Mouse (Mus musculus) gastrocnemius, adult 2 months (tissue): ENCODE measurements at regions not wholly inside any gene's neighbourhood (a gene's known extent, or its start where the extent isn't known, plus 50 kb on each side); places are given as distances from the start of the nearest gene placed in this dataset.
"Not testable (repeated sequence)": the region's sequence is repeated elsewhere in the genome, so short reads cannot be mapped to it uniquely, and the experiment has no call there.

ENCODE experiments used
- DNase-seq: peaks from one replicate; pipeline ENCODE4 v3.0.0; 2022
- H3K27ac ChIP-seq: fragments of 200-600 bp; 2 replicates; pipeline ENCODE4 v1.8.1; 2022; ENCODE audit warnings: mild to moderate bottlenecking
- H3K4me3 ChIP-seq: fragments of 200-600 bp; 2 replicates; pipeline ENCODE4 v1.8.1; 2022; ENCODE audit warnings: mild to moderate bottlenecking, moderate library complexity
- CTCF ChIP-seq: fragments of 200-600 bp; IDR thresholded peaks from 2 replicates; pipeline ENCODE4 v1.8.1; 2022; ENCODE audit warnings: antibody characterized with exemption, mild to moderate bottlenecking, moderate library complexity
- intact Hi-C: fragments of 180-260 bp; cut with DNase I; formaldehyde crosslinking; loops from one replicate; pipeline ENCODE4 v1.15.1; 2025

- no peak overlapping the region for H3K27ac ChIP-seq
- DNase-seq: no peak
- no peak for TF ChIP-seq CTCF
- intact Hi-C loops: no loop called here
- no peak overlapping the region for H3K4me3 ChIP-seq
Observed at GRCm38 (mm10) chr2:129912556-129912955, 99.6 kb upstream of the Tgm3 start.

GRCm38 (mm10) chr2:129914261-129914660 is 97.9 kb upstream of the Tgm3 start:
- Histone ChIP-seq H3K27ac (no peak overlapping the region), H3K4me3 (no peak overlapping the region)
- intact Hi-C loops: no loop called here
- no peak for TF ChIP-seq CTCF
- no peak for DNase-seq

GRCm38 (mm10) chr2:129916411-129916810 is 95.7 kb upstream of the Tgm3 start:
- intact Hi-C loops: no loop called here
- no peak for DNase-seq
- no peak for TF ChIP-seq CTCF

DNA sequence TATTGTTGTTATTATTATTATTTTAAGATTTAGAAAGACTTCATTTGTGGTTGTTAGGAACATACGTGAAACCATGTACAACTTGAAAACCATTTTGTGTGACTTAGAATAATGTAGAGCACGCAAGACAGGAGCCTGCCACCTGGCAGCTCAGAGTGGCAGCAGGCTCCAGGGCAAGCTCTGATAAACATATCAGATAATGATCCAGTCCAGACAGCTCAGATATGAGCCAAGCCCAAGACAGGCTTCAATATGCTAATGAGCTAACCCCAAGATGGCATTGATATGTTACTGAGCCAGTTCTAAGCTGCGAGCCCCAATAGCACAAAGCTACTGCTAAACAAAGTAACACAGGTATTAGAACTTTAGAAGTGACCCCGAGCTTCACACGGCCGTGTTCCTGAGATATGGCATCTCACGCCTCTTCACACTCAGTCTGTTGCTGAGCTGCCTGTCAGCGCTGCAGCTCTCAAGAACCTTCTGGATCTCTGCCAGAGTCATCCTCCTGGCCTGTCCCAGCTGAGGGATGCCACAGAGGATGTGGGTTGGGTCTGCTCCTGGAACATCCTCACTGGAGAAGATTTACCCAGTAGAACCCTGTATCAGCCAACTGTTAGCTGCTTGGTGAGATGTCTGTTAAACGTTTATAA is 93.9 kb upstream of the Tgm3 start:
- Histone ChIP-seq H3K4me3 (no peak overlapping the region), H3K27ac (no peak overlapping the region)
- no peak for TF ChIP-seq CTCF
- DNase-seq: no peak
- intact Hi-C loops: no loop called here

More at GRCm38 (mm10) chr2:129916411-129916810, 95.7 kb upstream of the Tgm3 start:
- Histone ChIP-seq H3K27ac (no peak overlapping the region), H3K4me3 (no peak overlapping the region)

- no peak for TF ChIP-seq CTCF
- DNase-seq: no peak
- intact Hi-C loops: no loop called here
- H3K4me3 ChIP-seq: no peak overlapping the region
- no peak overlapping the region for H3K27ac ChIP-seq
Observed at GRCm38 (mm10) chr2:129919551-129919950, 92.6 kb upstream of the Tgm3 start.

GRCm38 (mm10) chr2:129927218-129927617 is 84.9 kb upstream of the Tgm3 start:
- Histone ChIP-seq H3K4me3 (no peak overlapping the region), H3K27ac (no peak overlapping the region)
- no peak for TF ChIP-seq CTCF
- DNase-seq: no peak
- intact Hi-C loops: no loop called here

DNA sequence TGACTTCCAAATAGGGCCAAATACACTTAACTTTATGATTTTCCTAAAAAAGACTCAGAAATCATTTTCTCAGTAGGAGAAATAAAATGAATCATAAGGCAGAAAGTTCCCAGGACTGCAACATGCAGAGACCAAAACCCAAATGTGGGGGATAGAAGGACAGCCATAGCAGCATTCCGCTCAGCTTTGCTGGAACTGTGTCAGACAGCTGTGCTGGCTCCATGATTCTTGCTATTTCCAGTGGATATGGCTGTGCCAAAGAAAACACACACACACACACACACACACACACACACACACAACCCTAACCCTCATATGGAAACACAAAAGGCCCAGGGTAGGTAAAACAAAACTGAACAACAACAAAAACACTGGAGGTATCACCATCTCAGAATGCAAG is 78.6 kb upstream of the Tgm3 start:
- intact Hi-C loops: no loop called here
- TF ChIP-seq CTCF: no peak
- DNase-seq: no peak
- H3K4me3 ChIP-seq: no peak overlapping the region
- no peak overlapping the region for H3K27ac ChIP-seq

- no peak for DNase-seq
- intact Hi-C loops: no loop called here
- no peak overlapping the region for H3K27ac ChIP-seq
- no peak overlapping the region for H3K4me3 ChIP-seq
- TF ChIP-seq CTCF: no peak
Observed at GRCm38 (mm10) chr2:129942824-129943223, 69.3 kb upstream of the Tgm3 start.

DNA sequence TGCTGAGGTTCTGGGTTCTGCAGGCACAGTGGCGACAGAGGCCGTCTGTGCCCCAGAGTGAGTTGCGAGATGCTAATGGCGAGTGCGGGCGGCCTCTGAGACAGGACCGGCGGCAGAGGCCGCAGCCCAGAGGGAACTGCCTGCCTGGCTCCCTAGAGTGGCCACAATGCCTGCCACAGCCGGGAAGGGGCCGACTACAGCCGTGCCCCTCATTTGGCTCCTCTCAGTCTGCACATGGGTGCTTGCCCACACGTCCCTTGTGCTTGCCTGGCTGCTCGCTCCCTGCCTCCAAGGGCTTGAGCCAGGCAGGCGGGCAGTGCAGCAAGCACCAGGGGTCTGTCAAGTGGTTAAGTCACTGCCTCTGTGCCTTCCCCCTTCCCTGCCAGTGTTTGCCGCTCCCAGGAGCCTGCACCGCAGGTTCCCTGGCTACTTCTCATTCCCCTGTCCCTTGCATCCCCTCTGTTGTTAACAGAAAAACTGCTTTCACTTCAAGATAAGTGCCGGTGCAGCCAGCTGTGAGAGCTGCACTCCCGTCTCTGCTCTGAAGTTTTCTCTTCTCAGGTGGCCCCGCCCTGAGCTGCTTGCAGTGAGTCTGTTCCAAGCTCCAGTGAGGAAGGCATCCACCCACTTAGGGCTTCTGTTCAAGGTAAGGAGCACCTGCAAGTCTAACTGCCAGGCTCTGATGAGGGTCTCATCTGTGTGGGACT is 64.1 kb upstream of the Tgm3 start:
- Histone ChIP-seq H3K4me3 (peak overlapping the region; percentile 22), H3K27ac (no peak overlapping the region)
- no peak for DNase-seq
- no peak for TF ChIP-seq CTCF
- intact Hi-C loops: no loop called here

DNA sequence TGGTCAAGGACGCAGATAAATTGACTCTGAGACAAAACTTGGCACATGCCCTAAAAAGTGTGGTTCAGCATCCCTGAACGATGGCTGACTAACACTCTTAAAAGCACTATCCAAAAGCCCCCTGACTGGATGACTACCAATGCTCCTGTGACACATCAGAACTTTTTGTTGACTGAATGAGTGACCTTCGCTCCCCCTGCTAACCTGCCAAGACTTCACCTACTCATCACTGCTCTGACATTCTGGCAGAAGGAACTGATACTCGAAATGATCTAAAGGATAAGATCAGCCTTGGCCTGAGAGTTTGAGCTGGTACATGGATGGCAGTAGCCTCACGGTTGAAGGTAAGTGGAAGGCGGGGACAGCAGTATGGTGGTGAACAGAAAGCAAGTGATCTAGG is 62.4 kb upstream of the Tgm3 start:
- DNase-seq, H3K4me3 ChIP-seq, H3K27ac ChIP-seq, intact Hi-C loops: not testable (repeated sequence)

DNA sequence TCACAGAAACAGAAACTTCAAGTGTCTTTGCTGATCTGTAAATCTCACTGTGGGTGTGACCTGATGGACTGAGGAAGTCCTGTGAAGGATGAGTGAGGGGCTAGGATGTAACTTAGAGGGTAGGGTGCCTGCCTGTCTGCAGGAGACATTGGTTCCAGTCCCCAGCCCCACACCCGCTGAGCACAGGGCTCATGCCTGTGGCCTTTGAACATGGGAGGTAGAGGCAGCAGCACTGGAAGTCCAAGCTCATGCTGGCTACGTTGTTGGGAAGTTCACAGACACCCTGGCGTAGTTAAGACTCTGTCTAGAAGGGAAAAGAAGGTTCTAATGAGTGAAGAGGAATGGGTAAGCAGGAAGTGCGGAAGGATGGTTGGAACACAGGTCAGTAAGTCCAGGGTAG is 59.7 kb upstream of the Tgm3 start:
- DNase-seq: no peak
- H3K4me3 ChIP-seq: no peak overlapping the region
- no peak for TF ChIP-seq CTCF
- intact Hi-C loops: no loop called here
- H3K27ac ChIP-seq: no peak overlapping the region

- H3K27ac ChIP-seq: no peak overlapping the region
Observed at GRCm38 (mm10) chr2:129955260-129955691, 56.9 kb upstream of the Tgm3 start.

GRCm38 (mm10) chr2:129958120-129958519 is 54.0 kb upstream of the Tgm3 start:
- no peak overlapping the region for H3K4me3 ChIP-seq
- intact Hi-C loops: no loop called here
- no peak for TF ChIP-seq CTCF
- no peak overlapping the region for H3K27ac ChIP-seq
- no peak for DNase-seq

More at GRCm38 (mm10) chr2:129955260-129955691, 56.9 kb upstream of the Tgm3 start:
- H3K4me3 ChIP-seq: no peak overlapping the region
- no peak for TF ChIP-seq CTCF
- intact Hi-C loops: no loop called here
- no peak for DNase-seq

DNA sequence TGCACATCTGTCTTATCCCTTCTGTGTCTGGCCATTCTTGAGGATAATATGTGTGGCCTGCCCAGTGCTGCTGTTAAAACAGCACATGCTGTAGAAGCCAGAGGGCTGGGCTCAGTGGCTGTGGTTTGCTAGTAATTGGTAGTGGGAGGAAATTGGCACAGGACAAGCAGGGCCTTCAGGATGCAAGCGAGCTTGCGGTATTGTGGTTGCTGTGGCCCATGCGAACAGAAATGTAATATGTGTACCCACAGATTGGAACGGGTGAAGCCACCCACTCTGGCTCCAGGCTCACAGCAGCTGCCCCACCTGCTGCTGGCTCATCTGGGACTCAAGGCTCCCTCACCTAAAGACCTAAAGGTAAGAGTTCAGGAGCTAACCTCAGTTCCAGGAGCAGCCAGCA is 51.8 kb upstream of the Tgm3 start:
- intact Hi-C loops: no loop called here
- DNase-seq: no peak
- no peak for TF ChIP-seq CTCF
- Histone ChIP-seq H3K4me3 (no peak overlapping the region), H3K27ac (no peak overlapping the region)
